Mouse (Mus musculus) cerebellum, adult 2 months (tissue): ENCODE measurements around the gene Btbd7.

ENCODE experiments used
- CTCF ChIP-seq: fragments of 200-500 bp; IDR thresholded peaks from 2 replicates; pipeline ENCODE4 v1.5.1; 2011; ENCODE audit warnings: low read depth, mild to moderate bottlenecking, control low read depth, low read length, moderate library complexity, borderline replicate concordance; ENCODE audit not compliant: insufficient read depth
- POLR2A ChIP-seq: fragments of 200-500 bp; IDR thresholded peaks from 2 replicates; pipeline ENCODE4 v1.6.1; 2011; ENCODE audit warnings: low read length, control low read depth, borderline replicate concordance; ENCODE audit not compliant: insufficient read depth

- TF ChIP-seq CTCF = no peak
- no peak for TF ChIP-seq POLR2A
Measured at GRCm38 (mm10) chr12:102799528-102799927, 78.7 kb downstream of the Btbd7 start.
